In the genomic region with DNA sequence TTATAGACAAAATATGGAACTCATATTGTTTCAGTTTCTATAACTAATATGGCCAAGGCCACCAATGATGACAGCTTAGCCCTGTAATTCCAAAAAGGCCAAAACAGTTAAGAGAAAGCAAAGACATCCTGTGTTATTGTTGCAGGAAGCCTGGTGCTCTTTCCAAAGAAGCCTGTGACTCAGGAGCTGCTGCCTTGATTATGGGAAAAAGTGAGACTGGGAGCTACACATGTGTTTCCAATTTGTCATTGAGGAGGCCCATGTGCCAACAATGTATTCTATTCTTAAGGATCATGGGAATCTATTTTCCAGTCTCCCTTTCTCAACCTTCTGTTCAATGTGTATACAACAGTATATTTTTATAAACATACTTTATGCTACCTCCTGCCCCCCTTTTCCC, we compare ENCODE assay signal across 20 mouse cellular contexts.
DNase-seq lines count a peak whose midpoint lies in the region; ATAC-seq lines count a peak whose summit lies in the region.
"Had no signal": no experiment of that assay in that cellular context is flagged by ENCODE, and none has a peak within 500 bp of the region (broad histone marks: within the 10 kb centered on the region; RNA-seq: fewer than 3 reads in every experiment).

No protein-coding gene starts in this region.

- no peaks in the 10 kb centered on the region for H3K9me3 ChIP-seq in embryonic facial prominence, embryonic 13.5 days
- no peaks in the 10 kb centered on the region for H3K9me3 ChIP-seq in forebrain, embryonic 12.5 days
- H3K9me3 ChIP-seq: G1E; heart, embryonic 10.5 days; hindbrain, embryonic 13.5 days had no signal

- no peaks in the 10 kb centered on the region for H3K27me3 ChIP-seq in embryonic facial prominence, embryonic 13.5 days
- H3K27me3 ChIP-seq in forebrain, embryonic 12.5 days: no peaks in the 10 kb centered on the region
- H3K27me3 ChIP-seq: hindbrain, embryonic 13.5 days had no signal

- no peak overlapping the region for H3K4me2 ChIP-seq in embryonic facial prominence, embryonic 13.5 days
- no peak overlapping the region for H3K4me2 ChIP-seq in forebrain, embryonic 12.5 days
- H3K4me2 ChIP-seq: hindbrain, embryonic 13.5 days had no signal

- H3K27ac ChIP-seq in embryonic facial prominence, embryonic 13.5 days: no peak overlapping the region
- H3K27ac ChIP-seq in forebrain, embryonic 12.5 days: no peak overlapping the region
- H3K27ac ChIP-seq: heart, embryonic 10.5 days; hindbrain, embryonic 13.5 days; hindbrain, postnatal 0 days had no signal

- H3K4me1 ChIP-seq in embryonic facial prominence, embryonic 13.5 days: peaks cover 5% of the 10 kb centered on the region
- H3K4me1 ChIP-seq in forebrain, embryonic 12.5 days: no peaks in the 10 kb centered on the region
- H3K4me1 ChIP-seq: heart, embryonic 10.5 days; hindbrain, embryonic 13.5 days had no signal

- no peak overlapping the region for H3K9ac ChIP-seq in embryonic facial prominence, embryonic 13.5 days
- no peak overlapping the region for H3K9ac ChIP-seq in forebrain, embryonic 12.5 days
- H3K9ac ChIP-seq: hindbrain, embryonic 13.5 days had no signal

- DNase-seq in 3T3-L1 (ENCODE audit: low read depth, low spot score) (peak; percentile 57), MN1 (ENCODE audit: low spot score) (no peak)
- peak; percentile 30 for DNase-seq in embryo, embryonic 10.5 days (ENCODE audit: low spot score)
- peak; percentile 46 for DNase-seq in forelimb bud, embryonic 11.5 days (ENCODE audit: low read depth, low spot score)
- DNase-seq: adrenal gland, postnatal 14 days; cerebellum, adult 11-12 months; cerebellum, adult 9-10 months; cerebellum, postnatal 25 days; gastrocnemius, postnatal 36 days; heart, adult 18-20 months; heart, postnatal 4 days; kidney, adult 18-20 months had no signal

- H3K36me3 ChIP-seq in embryonic facial prominence, embryonic 13.5 days: no peaks in the 10 kb centered on the region
- H3K36me3 ChIP-seq in forebrain, embryonic 12.5 days (replicated peaks): no peaks in the 10 kb centered on the region
- H3K36me3 ChIP-seq: G1E; heart, embryonic 10.5 days; hindbrain, embryonic 13.5 days had no signal

- H3K4me3 ChIP-seq in embryonic facial prominence, embryonic 13.5 days: no peak overlapping the region
- no peak overlapping the region for H3K4me3 ChIP-seq in forebrain, embryonic 12.5 days (replicated peaks)
- H3K4me3 ChIP-seq: heart, embryonic 10.5 days; hindbrain, embryonic 13.5 days had no signal

- ATAC-seq in embryonic facial prominence, embryonic 13.5 days (ENCODE audit: insufficient number of reproducible peaks, insufficient read depth, low FRiP score, low TSS enrichment, low read depth): 0 out of 2 replicates have a peak, but pooled peaks have one; percentile 15
- no peak for ATAC-seq in forebrain, embryonic 12.5 days (ENCODE audit: low FRiP score)
- ATAC-seq in granulocyte monocyte progenitor cell, adult 5-6 weeks (replicated peaks; ENCODE audit: poor library complexity, severe bottlenecking): no peak
- ATAC-seq: forebrain, embryonic 14.5 days; hindbrain, postnatal 0 days had no signal
